Mouse (Mus musculus) testis, adult 2 months (tissue): ENCODE measurements at regions not wholly inside any gene's neighbourhood (a gene's known extent, or its start where the extent isn't known, plus 50 kb on each side); places are given as distances from the start of the nearest gene placed in this dataset.

Experiments
- H3K27ac ChIP-seq: fragments of 200-500 bp; 2 replicates; pipeline ENCODE4 v1.5.1; 2012; ENCODE audit warnings: low read depth, low read length; ENCODE audit not compliant: control insufficient read depth, insufficient read depth
- H3K27me3 ChIP-seq: fragments of 200-500 bp; 2 replicates; pipeline ENCODE4 v1.6.1; 2012; ENCODE audit warnings: mild to moderate bottlenecking, low read length, moderate library complexity; ENCODE audit not compliant: control insufficient read depth, insufficient read depth
- H3K36me3 ChIP-seq: fragments of 200-500 bp; 2 replicates; pipeline ENCODE4 v1.6.1; 2012; ENCODE audit warnings: mild to moderate bottlenecking, low read length; ENCODE audit not compliant: control insufficient read depth, insufficient read depth
- H3K4me1 ChIP-seq: fragments of 200-500 bp; 2 replicates; pipeline ENCODE4 v1.6.1; 2012; ENCODE audit warnings: low read length; ENCODE audit not compliant: control insufficient read depth, insufficient read depth
- H3K4me3 ChIP-seq: fragments of 200-500 bp; 2 replicates; pipeline ENCODE4 v1.5.1; 2012; ENCODE audit warnings: low read depth, mild to moderate bottlenecking, low read length, moderate library complexity, mixed read lengths; ENCODE audit not compliant: control insufficient read depth
- CTCF ChIP-seq: fragments of 200-500 bp; IDR thresholded peaks from 2 replicates; pipeline ENCODE4 v1.5.1; 2012; ENCODE audit warnings: low read depth, mild to moderate bottlenecking, inconsistent platforms, low read length, moderate library complexity; ENCODE audit not compliant: control insufficient read depth, insufficient read depth, insufficient replicate concordance
- POLR2A ChIP-seq: fragments of 200-500 bp; IDR thresholded peaks from 2 replicates; pipeline ENCODE4 v1.6.1; 2012; ENCODE audit warnings: low read depth, mild to moderate bottlenecking, inconsistent platforms, low read length, moderate library complexity; ENCODE audit not compliant: control insufficient read depth

GRCm38 (mm10) chr5:47336511-47336910 is 646.4 kb upstream of the Slit2 start:
- no peaks in the 10 kb centered on the region for H3K4me1 ChIP-seq
- no peaks in the 10 kb centered on the region for H3K36me3 ChIP-seq
- TF ChIP-seq CTCF (no peak), POLR2A (no peak)

GRCm38 (mm10) chr5:47339807-47340206 is 643.1 kb upstream of the Slit2 start:
- H3K4me1 ChIP-seq = no peaks in the 10 kb centered on the region
- H3K36me3 ChIP-seq = no peaks in the 10 kb centered on the region
- TF ChIP-seq CTCF = no peak
- no peak for TF ChIP-seq POLR2A
- H3K27me3 ChIP-seq = no peaks in the 10 kb centered on the region
- H3K4me3 ChIP-seq = no peak overlapping the region
- no peak overlapping the region for H3K27ac ChIP-seq

More at GRCm38 (mm10) chr5:47336511-47336910, 646.4 kb upstream of the Slit2 start:
- Histone ChIP-seq H3K27ac (no peak overlapping the region), H3K27me3 (no peaks in the 10 kb centered on the region), H3K4me3 (no peak overlapping the region)

DNA sequence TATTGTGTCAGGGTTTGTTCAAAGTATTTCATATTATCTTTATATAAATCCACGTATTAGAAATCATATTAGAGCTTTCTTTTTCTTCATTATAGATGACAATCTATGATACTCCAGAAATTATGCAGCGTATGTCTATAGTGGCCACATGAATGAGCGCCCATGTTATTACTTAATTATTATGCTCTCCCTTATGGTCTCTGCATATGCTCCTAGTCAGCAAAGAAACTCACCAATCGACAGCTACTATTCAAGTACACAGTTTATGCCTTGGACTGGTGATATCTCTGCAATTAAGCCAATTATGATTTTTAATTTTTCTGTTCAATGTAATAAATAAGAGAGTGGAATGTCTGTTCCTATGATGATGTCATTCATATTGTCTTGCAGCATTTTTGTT is 612.8 kb upstream of the Slit2 start:
- TF ChIP-seq CTCF (no peak), POLR2A (no peak)
- Histone ChIP-seq H3K27ac (no peak overlapping the region), H3K4me3 (no peak overlapping the region), H3K4me1 (no peaks in the 10 kb centered on the region), H3K36me3 (no peaks in the 10 kb centered on the region), H3K27me3 (no peaks in the 10 kb centered on the region)

DNA sequence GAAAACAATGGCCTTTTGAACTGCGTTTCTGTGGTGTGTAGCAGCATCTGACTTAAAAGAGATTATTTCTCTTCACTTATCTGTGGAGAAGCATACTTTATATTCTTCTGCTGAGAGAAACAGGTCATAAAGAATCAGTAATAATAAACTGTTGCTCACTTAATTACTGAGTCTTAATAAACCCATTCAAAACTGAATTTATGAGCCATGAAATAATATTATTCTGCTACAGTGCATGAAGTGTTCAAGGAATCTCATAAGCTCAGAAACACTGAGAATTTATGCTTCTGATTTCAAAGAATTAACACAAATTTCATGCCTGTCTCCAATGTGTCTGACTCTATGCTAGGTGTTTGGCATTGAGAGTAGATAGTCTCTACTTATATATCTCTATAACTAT is 597.0 kb upstream of the Slit2 start:
- no peak overlapping the region for H3K4me3 ChIP-seq
- H3K4me1 ChIP-seq = no peaks in the 10 kb centered on the region
- no peaks in the 10 kb centered on the region for H3K27me3 ChIP-seq
- TF ChIP-seq CTCF = no peak
- TF ChIP-seq POLR2A = no peak
- no peak overlapping the region for H3K27ac ChIP-seq
- no peaks in the 10 kb centered on the region for H3K36me3 ChIP-seq

DNA sequence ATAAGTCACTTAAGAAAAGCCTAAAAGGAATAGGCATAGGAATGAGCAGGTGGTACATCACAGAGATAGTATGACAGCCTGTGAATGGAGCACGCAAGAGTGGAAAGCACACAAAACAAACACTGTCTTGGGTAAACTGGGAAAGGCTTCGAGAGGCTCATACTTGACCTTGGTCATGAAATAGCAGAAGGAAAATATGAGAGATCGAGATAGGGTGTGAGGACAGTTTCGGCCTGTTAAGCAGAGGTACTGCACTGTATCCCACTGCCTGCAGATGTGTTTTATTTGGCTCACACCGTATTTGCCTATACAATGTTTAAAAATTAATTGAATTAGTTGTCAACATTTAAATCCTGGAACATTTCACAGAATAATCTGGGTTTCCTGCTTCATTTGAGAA is 596.2 kb upstream of the Slit2 start:
- no peaks in the 10 kb centered on the region for H3K4me1 ChIP-seq
- no peaks in the 10 kb centered on the region for H3K36me3 ChIP-seq
- no peaks in the 10 kb centered on the region for H3K27me3 ChIP-seq
- TF ChIP-seq CTCF (no peak), POLR2A (no peak)
- no peak overlapping the region for H3K4me3 ChIP-seq
- no peak overlapping the region for H3K27ac ChIP-seq

DNA sequence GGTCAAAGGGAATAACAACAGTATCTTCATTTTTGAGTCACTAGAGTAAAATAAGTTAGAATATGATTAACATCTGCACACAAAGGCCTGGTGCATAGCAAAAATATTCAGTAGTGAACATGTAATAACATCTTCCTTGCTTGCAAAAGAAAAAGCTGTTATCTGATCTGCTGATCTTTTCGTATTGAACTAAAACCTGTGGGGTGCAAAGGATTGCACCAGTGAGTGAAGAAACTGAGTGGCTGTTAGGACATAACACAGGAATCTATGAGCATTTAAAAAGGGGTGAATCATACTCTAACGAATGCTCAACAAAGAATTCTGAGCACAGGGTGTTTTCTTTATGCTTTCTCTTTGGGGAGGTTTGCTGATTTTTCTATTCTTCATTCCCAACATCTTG is 592.2 kb upstream of the Slit2 start:
- Histone ChIP-seq H3K4me1 (no peaks in the 10 kb centered on the region), H3K27ac (no peak overlapping the region), H3K4me3 (no peak overlapping the region), H3K36me3 (no peaks in the 10 kb centered on the region), H3K27me3 (no peaks in the 10 kb centered on the region)
- TF ChIP-seq POLR2A (no peak), CTCF (no peak)

DNA sequence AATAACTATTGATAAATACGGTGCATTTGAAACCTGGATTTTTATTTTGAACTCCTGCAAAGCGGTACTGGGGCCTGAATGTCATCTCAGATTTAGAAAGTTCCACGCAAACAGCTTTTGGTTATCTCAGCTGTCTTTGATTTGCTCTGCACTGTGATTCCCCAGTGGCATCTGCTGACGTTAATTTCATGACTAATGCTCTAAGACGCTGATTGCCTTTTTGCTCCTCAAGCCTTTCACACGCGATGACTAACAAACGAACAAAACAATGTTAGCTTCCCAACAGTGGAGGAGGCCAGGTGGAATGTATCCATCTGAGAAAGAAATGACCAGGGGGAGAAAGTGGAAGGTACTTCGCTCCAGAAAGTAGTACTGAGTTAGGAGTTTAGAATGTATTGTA is 586.1 kb upstream of the Slit2 start:
- H3K4me1 ChIP-seq = no peaks in the 10 kb centered on the region
- H3K4me3 ChIP-seq = no peak overlapping the region
- TF ChIP-seq POLR2A (no peak), CTCF (no peak)
- H3K27me3 ChIP-seq = no peaks in the 10 kb centered on the region
- H3K36me3 ChIP-seq = no peaks in the 10 kb centered on the region
- H3K27ac ChIP-seq = no peak overlapping the region

GRCm38 (mm10) chr5:47421916-47422315 is 561.0 kb upstream of the Slit2 start:
- Histone ChIP-seq H3K36me3 (no peaks in the 10 kb centered on the region), H3K4me3 (no peak overlapping the region), H3K4me1 (no peaks in the 10 kb centered on the region), H3K27me3 (no peaks in the 10 kb centered on the region), H3K27ac (no peak overlapping the region)
- no peak for TF ChIP-seq POLR2A
- TF ChIP-seq CTCF = no peak
